Mouse (Mus musculus) hindbrain, embryonic 13.5 days (tissue): ENCODE measurements around the gene Exoc6b. TPM values are rescaled to one million over a fixed set of nuclear protein-coding genes. Genes with fewer than 3 reads are reported as not detected.
A peak's percentile ranks its signal among the peaks of the same experiment; 100 is the strongest.

Source experiments
- ATAC-seq: fragments of 200-750 bp; cut with Nextera tagmentation; 2 replicates; pipeline ENCODE4 v1.8.0; 2017; ENCODE audit warnings: moderate TSS enrichment; ENCODE audit not compliant: low FRiP score
- H3K27ac ChIP-seq: fragments of 300-500 bp; sonication (generic); 2 replicates; pipeline ENCODE4 v1.5.1; 2015; ENCODE audit warnings: inconsistent platforms, mild to moderate bottlenecking, moderate library complexity
- H3K27me3 ChIP-seq: fragments of 300-500 bp; sonication (generic); 2 replicates; pipeline ENCODE4 v1.6.1; 2015; ENCODE audit warnings: mild to moderate bottlenecking, inconsistent platforms
- H3K36me3 ChIP-seq: fragments of 300-500 bp; sonication (generic); 2 replicates; pipeline ENCODE4 v1.6.1; 2015; ENCODE audit warnings: mild to moderate bottlenecking, inconsistent platforms
- H3K4me1 ChIP-seq: fragments of 300-500 bp; sonication (generic); replicated peaks from 2 replicates; pipeline ENCODE4 v1.6.1; 2015; ENCODE audit warnings: inconsistent platforms
- H3K4me2 ChIP-seq: fragments of 300-500 bp; sonication (generic); 2 replicates; pipeline ENCODE4 v1.6.1; 2015; ENCODE audit warnings: inconsistent platforms, mild to moderate bottlenecking, moderate library complexity
- H3K4me3 ChIP-seq: fragments of 300-500 bp; sonication (generic); 2 replicates; pipeline ENCODE4 v1.5.1; 2015; ENCODE audit warnings: mild to moderate bottlenecking, inconsistent platforms
- H3K9ac ChIP-seq: fragments of 300-500 bp; sonication (generic); 2 replicates; pipeline ENCODE4 v1.6.1; 2015; ENCODE audit warnings: mild to moderate bottlenecking, inconsistent platforms
- H3K9me3 ChIP-seq: fragments of 300-500 bp; sonication (generic); 2 replicates; pipeline ENCODE4 v1.6.1; 2016; ENCODE audit warnings: inconsistent platforms
- WGBS: fragments of 180-500 bp; shearing (Covaris S2); methylation state at CpG from one replicate; pipeline ENCODE4 v1.1.7; 2015; 5-methylcytosine and 5-hydroxymethylcytosine counted together
- polyA plus RNA-seq: library from polyadenylated mRNA; unstranded; fragments of >200 nt; fragmentation: Nextera tagmentation; extraction: Ambion mirVana; gene quantifications from 2 replicates; pipeline ENCODE4 v1.2.1, GENCODE M21; 2015

Exoc6b gene
- polyA plus RNA-seq, 1 experiment from 2014 or later: 47.7 TPM

DNA sequence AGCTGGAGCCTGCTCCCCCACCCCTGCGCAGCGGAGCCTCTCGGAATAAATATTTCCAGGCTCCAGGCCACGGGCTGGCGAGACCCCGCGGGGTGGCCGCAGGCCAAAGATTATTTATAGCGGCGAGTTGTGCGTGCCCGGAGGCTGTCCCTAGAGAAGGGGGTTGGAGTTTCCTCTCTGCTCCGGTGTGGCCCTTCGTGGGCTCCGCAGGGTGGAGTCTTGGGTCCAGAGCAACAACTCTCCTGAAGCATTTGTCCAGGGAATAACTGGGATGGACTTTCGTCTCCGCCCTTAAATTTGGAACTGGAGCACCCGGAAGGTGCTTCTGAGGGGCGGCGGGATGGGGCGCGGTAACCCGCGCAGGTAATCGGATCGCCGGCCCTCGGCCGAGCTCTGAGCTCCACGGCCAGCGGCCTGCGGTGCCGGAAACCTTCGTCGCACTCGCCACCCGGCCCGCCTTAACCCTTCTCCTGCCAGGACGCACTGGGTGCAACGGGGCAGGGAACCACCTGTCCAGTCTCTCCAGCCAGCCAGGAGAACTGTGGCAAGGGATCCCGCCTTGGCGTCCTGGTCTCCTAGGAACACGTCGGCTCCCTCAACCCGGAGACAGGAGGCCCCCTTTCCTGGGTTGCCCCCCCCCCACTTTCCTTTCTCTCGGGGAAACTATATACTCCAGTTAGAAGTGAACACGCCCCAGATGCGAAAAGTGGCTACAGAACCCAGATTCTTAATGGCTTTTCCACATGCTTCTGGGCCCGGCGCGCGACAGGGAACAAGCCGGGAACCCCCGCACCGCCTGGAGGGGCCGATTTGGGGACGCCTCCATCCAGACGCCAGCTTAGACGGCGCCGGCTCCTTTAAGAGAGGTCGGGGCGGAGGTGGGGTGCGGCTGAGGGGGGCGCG lies 484.3 kb downstream of the Exoc6b start:
- H3K4me1 ChIP-seq: peaks cover 81% of the 10 kb centered on the region
- H3K36me3 ChIP-seq: no peaks in the 10 kb centered on the region
- peak overlapping the region; percentile 84 for H3K4me2 ChIP-seq
- H3K27ac ChIP-seq: peak overlapping the region; percentile 79
- ATAC-seq: no peak
- no peaks in the 10 kb centered on the region for H3K9me3 ChIP-seq
- peaks cover 98% of the 10 kb centered on the region for H3K27me3 ChIP-seq
- WGBS: under 1% methylated on average over 66 of the region's 66 CpGs
- H3K9ac ChIP-seq: peak overlapping the region; percentile 75
- H3K4me3 ChIP-seq: peak overlapping the region; percentile 49

DNA sequence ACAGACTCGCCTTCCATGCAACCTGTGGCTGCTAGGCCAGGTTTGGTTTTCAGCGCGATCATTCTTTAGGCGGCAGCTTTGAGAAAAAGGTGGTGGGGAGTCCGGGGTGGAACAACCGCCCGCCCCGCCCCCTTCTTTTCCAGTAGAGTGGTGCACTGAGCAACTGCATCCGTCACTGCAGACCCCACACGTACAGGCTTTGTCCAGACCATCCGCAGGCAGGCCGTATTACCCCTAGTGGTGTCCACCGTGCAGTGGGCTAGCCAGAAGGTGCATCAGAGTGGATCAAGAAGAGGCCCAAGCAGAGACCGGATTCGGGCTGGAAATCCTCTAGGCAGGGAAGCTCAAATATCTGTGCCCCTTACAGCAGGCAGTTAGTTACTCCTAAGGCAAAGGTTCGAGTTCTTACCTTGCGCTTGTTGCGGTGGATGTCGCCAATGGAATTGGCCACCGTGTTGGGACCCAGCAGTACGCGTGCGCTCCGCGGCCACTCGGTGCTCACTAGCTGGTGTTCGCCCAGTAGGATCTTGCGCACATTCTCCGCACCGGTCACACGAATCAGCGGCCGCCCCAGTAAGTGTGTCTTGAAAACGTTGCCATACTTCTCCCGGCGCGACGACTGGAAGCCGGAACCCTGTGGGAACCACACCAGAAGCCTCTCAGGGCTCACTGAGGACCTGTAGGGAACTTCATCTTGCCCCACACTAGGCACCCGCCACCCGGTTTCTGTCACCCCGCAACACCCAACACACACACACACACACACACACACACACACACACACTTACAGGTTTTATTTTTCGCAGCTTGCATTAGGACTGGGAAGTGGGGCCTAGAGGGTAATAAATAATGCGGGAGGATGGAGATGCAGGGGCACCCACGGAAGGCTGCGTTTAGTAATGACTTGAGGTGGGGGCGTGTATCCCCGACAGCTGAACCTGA lies 485.2 kb downstream of the Exoc6b start:
- 1% methylated on average over 48 of the region's 48 CpGs for WGBS
- Histone ChIP-seq H3K4me3 (peak overlapping the region; percentile 49), H3K9ac (peak overlapping the region; percentile 75), H3K9me3 (no peaks in the 10 kb centered on the region), H3K27me3 (peaks cover 98% of the 10 kb centered on the region), H3K36me3 (no peaks in the 10 kb centered on the region), H3K27ac (peak overlapping the region; percentile 79), H3K4me2 (peak overlapping the region; percentile 84), H3K4me1 (peaks cover 78% of the 10 kb centered on the region)
- ATAC-seq: 0 out of 2 replicates have a peak, but pooled peaks have one; percentile 28

DNA sequence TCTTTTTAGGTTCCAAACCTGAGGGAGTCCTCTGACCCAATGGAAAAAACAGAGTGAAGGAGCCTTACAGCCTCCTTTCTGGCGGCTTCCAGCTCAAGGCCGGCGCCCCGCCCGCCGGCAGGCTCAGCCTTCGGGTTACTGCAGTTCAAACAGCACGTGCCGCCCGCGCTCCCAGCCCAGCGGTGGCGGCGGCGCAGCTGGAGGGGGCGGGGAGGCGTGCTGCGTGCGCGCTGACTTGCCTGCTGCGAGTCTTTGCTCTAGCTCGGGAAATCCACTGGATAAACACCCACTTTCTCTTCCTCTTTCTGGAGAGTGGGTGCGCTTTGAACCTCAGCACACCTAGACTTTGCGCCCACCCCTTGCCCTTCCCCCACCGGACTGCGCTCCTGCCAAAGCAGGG lies 485.9 kb downstream of the Exoc6b start:
- Histone ChIP-seq H3K4me2 (peak overlapping the region; percentile 84), H3K4me3 (peak overlapping the region; percentile 49), H3K36me3 (no peaks in the 10 kb centered on the region), H3K27ac (peak overlapping the region; percentile 79), H3K9me3 (no peaks in the 10 kb centered on the region), H3K4me1 (peaks cover 70% of the 10 kb centered on the region), H3K9ac (peak overlapping the region; percentile 75), H3K27me3 (peaks cover 97% of the 10 kb centered on the region)
- under 1% methylated on average over 26 of the region's 26 CpGs for WGBS
- ATAC-seq: 0 out of 2 replicates have a peak, but pooled peaks have one; percentile 26

DNA sequence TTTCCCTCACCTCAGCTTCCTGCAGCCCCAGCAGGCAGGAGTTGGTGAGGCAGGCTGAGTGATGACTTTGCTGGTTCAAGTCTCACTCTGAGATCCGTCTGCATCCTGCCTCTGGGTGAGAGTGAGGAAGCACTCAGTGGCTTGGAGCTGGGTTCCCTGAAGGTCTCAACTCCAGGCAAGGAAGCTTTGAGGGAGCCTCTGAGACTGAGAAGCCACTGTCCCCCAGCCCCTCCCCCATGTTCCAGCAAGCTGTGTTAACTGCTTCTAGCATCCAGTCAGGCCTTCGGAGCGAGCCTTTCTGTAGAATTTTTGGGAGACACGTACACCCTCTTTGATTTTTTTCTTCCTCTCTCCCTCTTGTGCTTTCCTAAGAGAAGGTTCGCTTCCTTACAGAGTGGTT lies 486.5 kb downstream of the Exoc6b start:
- peaks cover 69% of the 10 kb centered on the region for H3K4me1 ChIP-seq
- H3K27ac ChIP-seq: peak overlapping the region; percentile 23
- no peak for ATAC-seq
- H3K9me3 ChIP-seq: no peaks in the 10 kb centered on the region
- WGBS: 22% methylated on average over 5 of the region's 5 CpGs
- H3K36me3 ChIP-seq: no peaks in the 10 kb centered on the region
- H3K9ac ChIP-seq: peak overlapping the region; percentile 75
- peak overlapping the region; percentile 84 for H3K4me2 ChIP-seq
- H3K4me3 ChIP-seq: peak overlapping the region; percentile 49
- peaks cover 97% of the 10 kb centered on the region for H3K27me3 ChIP-seq

DNA sequence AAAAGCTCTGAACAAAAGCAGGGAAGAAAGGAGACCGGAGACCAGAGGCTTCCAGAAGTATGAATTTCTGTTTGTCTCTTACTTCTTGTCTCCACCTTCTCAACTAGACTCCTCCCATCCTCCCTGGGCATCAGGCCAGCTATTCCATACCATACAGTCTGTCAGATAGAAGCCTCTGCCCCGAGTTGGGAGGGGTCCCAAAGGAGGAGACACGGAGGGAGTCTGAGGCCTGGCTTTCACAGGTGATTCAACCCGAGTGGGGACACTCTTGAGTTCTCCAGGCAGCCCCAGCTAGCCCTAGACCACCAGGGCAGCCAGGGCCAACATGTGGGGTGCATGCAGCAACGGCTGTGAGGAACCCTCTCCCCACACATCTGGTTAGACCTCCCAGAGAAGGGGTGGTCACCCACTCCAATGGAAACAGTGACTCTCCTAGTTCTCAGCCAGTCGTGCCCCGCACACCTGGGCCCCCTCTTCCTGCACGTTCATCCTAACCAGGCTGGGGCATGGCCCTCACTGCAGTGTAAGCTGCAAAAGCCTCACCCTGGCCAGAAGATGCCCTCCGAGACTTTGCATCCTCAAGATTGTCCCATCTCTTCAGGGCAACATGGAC lies 487.4 kb downstream of the Exoc6b start:
- H3K4me1 ChIP-seq: peaks cover 63% of the 10 kb centered on the region
- 51% methylated on average over 9 of the region's 9 CpGs for WGBS

DNA sequence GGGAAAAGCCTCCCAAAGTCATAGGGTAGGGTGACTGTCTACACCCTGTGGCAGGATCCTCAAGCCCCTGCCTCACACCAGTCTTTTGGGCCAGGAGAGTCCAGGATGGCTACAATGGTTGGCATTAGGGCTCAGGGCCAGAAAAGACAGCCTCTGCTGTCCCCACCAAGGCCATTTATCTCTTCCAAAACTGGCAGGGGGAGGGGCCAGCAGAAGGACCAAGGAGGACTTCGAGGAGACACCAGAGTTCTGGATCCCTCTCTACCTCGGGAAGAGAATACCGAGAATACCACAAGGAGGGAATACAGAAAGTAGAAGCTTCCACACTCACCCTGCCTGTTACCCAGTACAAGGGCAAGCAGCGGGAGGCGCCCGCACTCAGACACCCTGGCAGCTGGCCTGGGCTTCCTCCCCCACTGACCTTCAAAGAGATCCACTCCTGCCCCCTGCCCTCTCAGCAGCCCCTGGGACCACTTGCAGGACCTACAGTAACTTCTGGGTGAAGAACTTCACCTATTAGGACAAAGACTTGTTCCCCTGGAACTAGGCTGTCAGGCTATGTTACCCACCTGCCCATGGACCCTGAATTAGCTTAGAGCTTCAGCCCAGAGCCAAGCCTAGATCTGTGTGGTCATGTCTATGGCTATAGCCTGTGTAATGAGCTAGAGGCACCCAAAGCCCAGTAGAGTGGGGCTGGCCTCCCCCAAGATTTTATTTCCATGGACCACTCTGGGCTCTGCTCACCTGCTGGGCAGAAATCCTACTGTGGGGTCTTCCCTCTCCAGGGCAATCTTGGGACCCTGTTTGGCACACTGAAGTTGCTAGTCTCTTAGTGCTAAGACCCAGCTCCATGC lies 488.1 kb downstream of the Exoc6b start:
- WGBS: 46% methylated on average over 6 of the region's 6 CpGs
- Histone ChIP-seq H3K36me3 (no peaks in the 10 kb centered on the region), H3K9me3 (no peaks in the 10 kb centered on the region), H3K27me3 (peaks cover 98% of the 10 kb centered on the region), H3K4me1 (peaks cover 57% of the 10 kb centered on the region), H3K9ac (no peak overlapping the region), H3K4me2 (0 out of 2 replicates have a peak overlapping the region, but pooled peaks have one; percentile 84), H3K4me3 (no peak overlapping the region), H3K27ac (no peak overlapping the region)
- no peak for ATAC-seq

More for the DNA sequence above, 487.4 kb downstream of the Exoc6b start:
- no peaks in the 10 kb centered on the region for H3K9me3 ChIP-seq
- H3K36me3 ChIP-seq: no peaks in the 10 kb centered on the region
- peak overlapping the region; percentile 84 for H3K4me2 ChIP-seq
- ATAC-seq: no peak
- H3K27ac ChIP-seq: 0 out of 2 replicates have a peak overlapping the region, but pooled peaks have one; percentile 12
- H3K4me3 ChIP-seq: no peak overlapping the region
- H3K27me3 ChIP-seq: peaks cover 97% of the 10 kb centered on the region
- H3K9ac ChIP-seq: peak overlapping the region; percentile 75; the same call in 1 of the 2 replicates

DNA sequence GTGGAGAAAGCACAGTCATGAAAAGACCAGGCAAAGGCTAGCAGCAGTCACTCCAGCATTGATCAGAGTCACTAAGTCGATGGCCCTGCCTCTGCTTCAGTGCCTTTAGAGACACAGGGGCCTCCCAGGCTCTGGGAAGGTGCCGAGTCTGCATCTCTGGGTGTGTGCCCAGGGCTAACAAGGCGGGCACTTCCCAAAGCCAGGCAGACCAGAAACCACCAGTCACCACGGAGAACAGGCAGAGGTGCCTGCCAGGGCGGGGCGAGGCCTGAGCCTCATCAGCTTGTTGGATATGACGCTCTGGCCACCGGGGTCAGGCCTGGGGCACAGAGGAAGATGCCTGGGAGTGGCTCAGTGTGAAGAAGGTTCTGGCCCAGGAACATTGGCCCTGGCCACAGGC lies 489.8 kb downstream of the Exoc6b start:
- ATAC-seq: no peak
- WGBS: 59% methylated on average over 8 of the region's 8 CpGs

DNA sequence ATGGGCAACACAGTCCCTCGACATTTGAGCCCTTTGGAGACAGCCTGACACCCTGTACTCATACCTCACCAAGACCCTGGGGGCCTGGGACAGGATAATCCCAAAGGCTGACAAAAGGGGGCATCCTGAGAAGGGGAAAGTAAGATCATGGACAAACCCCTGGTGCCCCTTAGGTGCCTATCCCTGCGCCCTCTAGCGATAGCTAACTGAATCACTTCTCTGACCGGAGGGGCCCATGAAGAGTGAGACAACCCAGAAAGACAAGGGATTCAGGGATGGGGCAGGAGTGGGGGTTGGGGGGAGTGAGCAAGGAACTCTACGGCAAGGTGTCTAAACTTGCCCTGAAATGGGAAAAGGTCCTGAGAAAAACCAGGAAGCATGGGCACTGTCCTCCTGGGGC lies 490.4 kb downstream of the Exoc6b start:
- Histone ChIP-seq H3K27ac (no peak overlapping the region), H3K36me3 (peaks cover 5% of the 10 kb centered on the region; the same call in 1 of the 2 replicates), H3K4me2 (no peak overlapping the region), H3K27me3 (peaks cover 98% of the 10 kb centered on the region), H3K4me3 (no peak overlapping the region), H3K4me1 (peaks cover 48% of the 10 kb centered on the region), H3K9me3 (no peaks in the 10 kb centered on the region), H3K9ac (no peak overlapping the region)
- 11% methylated on average over 5 of the region's 5 CpGs for WGBS
- no peak for ATAC-seq

More for the DNA sequence above, 489.8 kb downstream of the Exoc6b start:
- Histone ChIP-seq H3K27ac (no peak overlapping the region), H3K36me3 (peaks cover 5% of the 10 kb centered on the region; the same call in 1 of the 2 replicates), H3K9ac (no peak overlapping the region; the same call in 1 of the 2 replicates), H3K4me1 (peaks cover 48% of the 10 kb centered on the region), H3K9me3 (no peaks in the 10 kb centered on the region), H3K4me3 (no peak overlapping the region), H3K4me2 (no peak overlapping the region), H3K27me3 (peaks cover 99% of the 10 kb centered on the region)

DNA sequence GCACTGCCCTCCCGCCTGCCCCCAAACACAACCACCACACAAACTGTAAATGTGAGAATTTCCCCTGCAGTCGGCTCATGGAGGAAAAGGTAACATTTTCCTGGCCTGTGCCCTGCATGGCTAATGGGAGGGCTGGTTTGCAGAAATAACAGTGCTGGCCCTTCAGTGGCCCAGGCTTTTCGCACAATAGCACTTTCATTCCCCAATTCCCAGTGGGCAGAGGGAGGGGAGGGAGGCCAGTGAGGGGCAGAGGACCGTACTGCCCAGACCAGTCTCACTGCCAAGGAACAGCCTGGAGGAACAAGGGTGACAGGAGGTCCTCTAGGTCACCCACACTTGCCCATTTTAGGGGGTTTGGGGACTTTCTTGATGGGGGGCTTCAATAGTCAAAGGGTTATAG lies 491.4 kb downstream of the Exoc6b start:
- Histone ChIP-seq H3K9me3 (no peaks in the 10 kb centered on the region), H3K4me3 (no peak overlapping the region), H3K9ac (no peak overlapping the region), H3K4me2 (no peak overlapping the region), H3K27ac (no peak overlapping the region), H3K4me1 (peaks cover 42% of the 10 kb centered on the region), H3K27me3 (peaks cover 96% of the 10 kb centered on the region), H3K36me3 (peaks cover 5% of the 10 kb centered on the region; the same call in 1 of the 2 replicates)
- WGBS: 54% methylated on average over 4 of the region's 4 CpGs
- ATAC-seq: no peak

DNA sequence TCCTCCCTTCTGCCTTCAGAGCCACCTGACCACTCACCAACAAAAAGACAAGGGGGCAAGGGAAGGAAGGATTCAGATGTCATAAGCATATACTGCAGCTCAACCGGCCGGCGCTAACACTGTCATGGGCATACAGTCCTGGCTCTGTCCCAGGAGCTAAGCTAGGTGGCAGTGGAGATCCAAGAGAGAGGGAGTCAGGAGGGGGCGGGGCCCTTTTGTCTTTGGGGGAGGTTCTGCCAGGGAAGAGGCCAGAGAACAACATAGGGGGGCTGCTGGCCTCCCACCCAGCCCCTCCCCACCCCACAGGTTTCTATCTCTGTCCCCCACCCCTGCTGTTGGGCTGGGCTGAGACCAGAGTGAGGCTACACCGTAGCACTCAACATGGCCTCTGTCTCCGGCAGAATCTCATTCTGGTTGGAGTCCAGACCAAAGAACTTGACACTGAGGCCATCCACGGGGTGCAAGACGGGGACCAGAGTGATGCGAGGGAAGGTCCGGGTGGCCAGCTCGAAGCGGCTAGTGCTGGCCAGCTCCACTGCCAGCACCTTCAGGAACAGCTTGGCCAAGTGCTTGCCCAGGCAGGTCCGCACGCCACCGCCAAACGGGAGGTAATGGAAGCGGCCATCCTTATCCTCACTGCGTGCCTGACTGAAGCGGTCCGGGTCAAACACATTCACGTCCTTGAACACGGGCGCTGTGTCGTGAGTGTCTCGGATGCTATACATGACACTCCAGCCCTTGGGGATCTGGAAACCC lies 495.2 kb downstream of the Exoc6b start:
- Histone ChIP-seq H3K4me1 (peaks cover 39% of the 10 kb centered on the region), H3K9me3 (no peaks in the 10 kb centered on the region), H3K9ac (no peak overlapping the region), H3K4me2 (peak overlapping the region; percentile 29), H3K27ac (no peak overlapping the region), H3K36me3 (peaks cover 5% of the 10 kb centered on the region; the same call in 1 of the 2 replicates), H3K4me3 (peak overlapping the region; percentile 10; the same call in 1 of the 2 replicates), H3K27me3 (peaks cover 62% of the 10 kb centered on the region)
- 27% methylated on average over 25 of the region's 25 CpGs for WGBS
- ATAC-seq: peak; percentile 30
